Mouse (Mus musculus): ENCODE measurements around the gene Slc30a7. TPM values are rescaled to one million over a fixed set of nuclear protein-coding genes. Genes with fewer than 3 reads are reported as not detected.

The Slc30a7 gene
- total RNA-seq (2021): 10 to 100 TPM; 37.5 to 45.8 TPM

DNA sequence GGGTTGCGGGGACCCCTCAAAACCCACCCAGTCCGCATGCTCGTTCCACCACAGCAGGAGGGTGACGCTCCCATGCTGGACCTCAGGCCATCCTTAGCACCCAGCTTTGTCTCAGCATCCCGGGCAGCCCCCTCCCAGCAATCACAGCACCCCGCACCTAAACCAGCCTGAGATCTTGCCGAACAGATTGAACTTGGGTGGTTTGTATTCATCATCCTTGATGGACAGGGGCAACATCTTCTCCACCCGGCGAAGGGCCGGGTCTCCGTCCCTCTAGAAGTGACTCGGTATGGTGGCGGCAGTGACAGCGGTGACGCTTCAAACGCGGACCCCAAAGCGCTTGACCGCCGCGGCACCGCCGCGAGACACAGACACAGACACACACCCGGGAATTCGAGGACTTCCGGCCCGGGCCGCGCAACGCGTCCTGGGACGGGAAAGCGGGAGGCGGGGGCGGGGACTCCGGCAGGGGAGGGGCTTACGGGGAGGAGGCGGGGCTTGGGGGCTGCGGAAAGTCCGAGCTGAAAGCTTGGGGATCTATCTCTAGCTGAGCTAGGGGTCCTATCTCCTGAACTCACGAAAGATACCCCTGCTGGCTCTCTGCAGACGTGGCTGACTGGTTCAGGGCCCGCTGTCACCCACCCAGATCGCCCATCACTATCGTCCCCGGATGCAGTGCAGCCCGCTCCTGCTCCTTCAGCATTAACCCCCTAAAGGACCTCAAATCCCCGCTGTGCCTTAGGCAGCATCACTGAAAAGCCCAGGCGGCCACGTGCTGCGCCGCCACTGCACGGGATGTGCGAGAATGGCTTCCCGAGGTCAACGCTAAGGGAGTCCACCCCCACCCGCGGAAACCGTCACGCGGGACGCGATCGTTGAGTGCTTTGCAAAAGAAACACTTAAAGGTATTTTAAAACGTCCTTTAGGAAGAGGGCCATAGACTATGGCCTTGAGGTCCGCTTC lies at the start of gene Slc30a7, which contains the start of gene Extl2:
Gene Slc30a7 (minus strand): TSS at position 429 of the 963 bp plus-strand sequence.
Gene Extl2 (plus strand): TSS at position 485 of the 963 bp plus-strand sequence.
- intact Hi-C loops (cut with DNase I): no loop called here
- peak; percentile 89 for DNase-seq

DNA sequence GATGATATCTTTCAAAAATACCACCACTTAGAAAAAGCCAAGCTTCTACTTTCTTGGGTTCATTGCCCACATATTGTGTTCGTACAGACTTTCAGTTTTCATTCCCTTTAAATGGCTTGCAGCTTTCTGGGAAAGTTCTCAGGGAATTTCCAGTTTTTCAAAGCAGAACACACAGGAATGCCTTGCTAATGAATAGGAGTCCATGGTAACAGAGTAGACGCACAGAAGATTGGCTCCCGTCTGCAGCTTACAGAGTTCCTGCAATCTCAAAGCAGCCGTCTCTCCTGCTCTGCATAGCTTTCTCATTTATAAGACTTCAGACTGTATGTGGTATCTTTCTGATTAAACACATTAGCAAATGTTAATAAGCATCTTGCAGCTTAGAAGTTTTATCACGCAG lies 39.8 kb upstream of the Slc30a7 start:
- DNase-seq: no peak
- intact Hi-C loops (cut with DNase I): no loop called here

DNA sequence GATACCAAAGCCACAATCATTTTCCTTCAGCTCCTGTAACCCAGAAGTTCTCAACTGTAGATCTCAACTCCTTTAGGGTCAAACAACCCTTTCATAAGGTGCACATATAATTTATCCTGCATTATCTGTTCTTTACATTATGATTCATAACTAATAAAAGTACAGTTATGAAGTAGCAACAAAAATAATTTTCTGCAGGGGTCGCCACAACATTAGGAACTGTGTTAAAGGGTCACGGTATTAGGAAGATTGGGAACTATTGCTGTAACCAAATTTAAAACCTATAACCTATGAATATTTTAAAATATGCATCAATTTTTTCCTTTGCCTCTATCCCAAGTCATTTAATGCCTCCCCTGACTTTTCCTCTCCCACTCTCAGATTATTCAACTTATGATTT lies 38.8 kb upstream of the Slc30a7 start:
- intact Hi-C loops (cut with DNase I): no loop called here
- no peak for DNase-seq

DNA sequence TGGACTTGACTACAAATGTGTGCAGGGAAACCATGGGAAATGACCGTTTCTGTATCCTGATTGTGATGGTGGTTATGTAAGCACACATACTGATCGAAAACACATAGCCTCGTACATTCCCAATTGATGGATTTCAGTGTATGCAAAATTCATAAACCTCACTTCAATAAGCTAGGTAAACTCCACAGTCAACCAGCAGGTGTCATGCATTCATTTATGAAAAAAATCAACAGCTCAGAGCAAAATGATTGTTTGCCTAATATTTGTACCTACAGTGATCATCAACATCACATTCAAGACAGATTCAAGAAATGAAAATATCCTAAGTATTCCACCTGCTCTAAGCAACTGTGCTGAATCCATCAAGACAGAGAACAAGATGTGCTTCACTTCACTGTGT lies 33.6 kb upstream of the Slc30a7 start:
- intact Hi-C loops (cut with DNase I): loop anchor here (5.0 kb wide), 1 partner anchor 212 kb away; the partner anchor contains the start of gene Gpr88
- DNase-seq: no peak

DNA sequence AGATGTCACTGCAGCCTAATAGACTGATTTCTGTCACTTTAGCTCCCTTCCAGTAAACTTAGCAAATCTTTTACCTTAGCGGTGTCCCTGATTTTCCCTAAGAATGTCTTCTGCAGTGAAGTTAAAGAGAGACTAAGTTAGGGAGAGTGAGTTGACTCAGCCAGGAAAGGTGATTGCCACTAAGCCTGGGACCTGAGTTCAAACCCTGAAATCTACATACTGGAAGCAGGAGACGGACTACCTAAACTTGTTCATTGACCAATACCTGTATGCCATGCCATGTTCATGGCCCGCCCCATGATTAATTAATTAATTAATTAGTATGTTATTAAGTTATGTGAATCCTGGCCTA lies 26.6 kb upstream of the Slc30a7 start:
- intact Hi-C loops (cut with DNase I): loop anchor here (5.0 kb wide), 1 partner anchor 453 kb away; no protein-coding TSS in a partner anchor
- DNase-seq: no peak

DNA sequence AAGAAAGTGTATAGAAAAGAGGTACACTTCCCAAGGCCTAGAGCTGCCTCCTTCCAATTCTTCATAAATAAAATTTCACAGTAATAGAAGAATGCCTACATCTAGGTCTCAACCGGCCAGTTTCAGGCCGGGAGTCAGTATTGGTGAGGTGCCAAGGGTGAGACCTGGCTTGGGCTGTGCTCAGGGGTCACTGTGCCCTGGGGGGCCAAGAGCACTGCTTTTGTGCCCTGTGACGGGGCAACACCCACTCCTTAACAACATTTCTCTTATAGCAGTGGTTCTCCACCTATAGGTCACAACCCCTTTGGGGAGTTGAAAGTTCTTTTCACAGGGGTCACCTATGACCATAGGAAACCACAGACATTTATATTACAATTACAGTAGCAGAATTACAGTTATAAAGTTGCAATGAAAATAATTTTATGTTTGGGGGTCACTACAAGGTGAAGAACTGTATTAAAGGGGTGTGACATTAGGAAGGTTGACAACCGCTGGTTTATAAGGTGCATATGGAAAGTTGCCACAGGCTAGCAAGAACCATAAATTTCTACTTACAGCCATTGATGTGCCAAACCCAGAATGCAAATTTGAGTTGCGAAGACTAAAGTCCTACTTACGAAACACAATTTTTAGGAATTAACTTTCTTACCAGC lies 26.1 kb upstream of the Slc30a7 start:
- intact Hi-C loops (cut with DNase I): loop anchor here (5.0 kb wide), 1 partner anchor 454 kb away; no protein-coding TSS in a partner anchor

DNA sequence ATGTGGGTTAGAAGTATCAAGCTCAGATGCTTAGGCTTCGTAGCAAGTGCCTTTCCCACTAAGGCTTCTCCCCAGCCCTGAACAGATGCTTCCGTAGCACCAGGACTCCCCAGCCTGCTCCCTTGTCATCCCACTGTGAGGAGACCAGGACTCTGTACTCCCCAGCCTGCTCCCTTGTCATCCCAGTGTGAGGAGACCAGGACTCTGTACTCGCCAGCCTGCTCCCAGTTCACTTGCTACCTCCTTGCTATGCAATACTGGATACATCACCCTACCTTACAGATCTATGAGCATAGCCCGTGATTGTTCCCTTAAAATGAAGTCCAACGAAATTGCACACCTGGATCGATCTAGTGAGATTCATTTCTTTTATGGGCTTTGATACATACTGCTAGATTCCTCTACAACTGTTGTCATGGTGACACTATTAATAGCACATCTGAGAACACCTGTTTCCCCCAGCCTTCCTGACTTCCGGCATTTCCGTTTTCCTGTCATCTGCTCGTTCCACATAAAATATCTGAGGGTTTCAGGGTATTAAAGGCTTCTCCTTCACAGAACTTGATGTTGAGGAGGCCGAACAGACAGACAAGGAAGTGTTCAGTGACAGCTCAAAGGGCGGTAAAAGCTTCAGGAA lies 23.1 kb upstream of the Slc30a7 start:
- DNase-seq: no peak
- intact Hi-C loops (cut with DNase I): loop anchor here (5.0 kb wide), 1 partner anchor 457 kb away; no protein-coding TSS in a partner anchor

More for the DNA sequence above, 26.1 kb upstream of the Slc30a7 start:
- DNase-seq: no peak

DNA sequence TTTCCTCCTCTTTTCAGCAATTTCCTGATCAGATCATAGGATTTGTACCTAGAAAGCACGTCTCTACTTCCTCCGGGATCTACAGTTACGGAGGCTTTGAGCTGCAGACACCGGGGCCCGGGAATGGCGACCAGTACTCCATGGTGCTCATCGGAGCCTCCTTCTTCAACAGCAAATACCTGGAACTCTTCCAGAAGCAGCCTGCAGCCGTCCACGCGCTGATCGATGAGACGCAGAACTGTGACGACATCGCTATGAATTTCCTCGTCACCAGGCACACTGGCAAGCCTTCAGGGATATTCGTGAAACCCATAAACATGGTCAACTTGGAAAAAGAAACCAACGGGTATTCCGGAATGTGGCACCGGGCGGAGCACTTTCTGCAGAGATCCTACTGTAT lies 19.8 kb upstream of the Slc30a7 start:
- intact Hi-C loops (cut with DNase I): no loop called here
- no peak for DNase-seq

DNA sequence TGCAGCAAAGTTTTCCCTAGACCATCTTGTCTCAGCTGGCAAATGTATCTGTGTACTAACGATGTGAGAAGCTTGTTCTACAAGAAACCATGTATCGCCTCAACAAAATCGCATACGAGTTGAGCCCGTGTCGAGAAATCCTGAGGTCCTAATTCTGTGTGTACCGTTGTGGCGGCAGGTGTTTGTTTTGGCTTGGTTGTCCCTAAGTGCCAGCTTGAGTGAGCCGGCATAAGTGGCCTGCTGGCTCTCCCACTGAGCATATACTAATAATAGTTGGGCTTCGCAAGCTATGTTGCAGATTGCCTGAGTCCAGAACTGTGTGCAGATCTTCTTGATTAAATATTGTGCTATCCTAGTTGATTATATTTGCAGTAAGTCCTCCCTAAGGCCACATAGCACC lies 18.5 kb upstream of the Slc30a7 start:
- intact Hi-C loops (cut with DNase I): no loop called here
- DNase-seq: no peak

DNA sequence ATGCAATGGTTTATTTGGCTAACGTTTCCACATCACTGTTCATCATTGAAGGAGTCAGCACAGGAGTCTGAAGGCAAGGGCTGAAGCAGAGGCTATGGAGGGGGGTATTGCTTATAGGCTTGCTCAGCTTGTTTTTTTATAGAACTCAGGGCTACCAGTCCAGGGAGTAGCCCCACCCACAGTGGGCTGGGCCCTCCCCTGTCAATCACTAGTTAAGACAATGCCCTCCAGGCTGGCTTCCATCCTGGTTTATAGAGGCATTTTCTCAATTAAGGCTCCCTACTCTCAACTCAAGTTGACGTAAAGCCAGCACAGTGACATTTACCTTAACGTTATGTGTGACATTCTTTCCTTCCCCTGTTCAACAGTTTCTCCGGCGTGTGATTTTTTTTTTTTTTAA lies 17.5 kb upstream of the Slc30a7 start:
- intact Hi-C loops (cut with DNase I): no loop called here
- DNase-seq: no peak

DNA sequence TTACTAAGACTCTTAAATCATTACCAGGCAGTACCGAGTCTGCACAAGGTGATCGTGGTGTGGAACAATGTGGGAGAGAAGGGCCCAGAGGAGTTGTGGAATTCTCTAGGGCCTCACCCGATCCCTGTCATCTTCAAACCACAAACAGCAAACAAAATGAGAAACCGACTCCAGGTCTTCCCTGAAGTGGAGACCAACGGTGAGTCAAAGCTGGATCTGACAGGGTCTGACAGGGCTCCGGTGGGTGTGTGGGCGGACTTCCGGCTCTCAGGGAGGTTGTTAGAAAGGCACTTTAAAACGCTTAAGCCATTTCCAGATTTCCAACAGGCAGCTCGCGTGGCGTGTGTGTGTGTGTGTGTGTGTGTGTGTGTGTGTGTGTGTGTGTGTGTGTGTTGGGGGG lies 17.0 kb upstream of the Slc30a7 start:
- DNase-seq: no peak
- intact Hi-C loops (cut with DNase I): no loop called here

DNA sequence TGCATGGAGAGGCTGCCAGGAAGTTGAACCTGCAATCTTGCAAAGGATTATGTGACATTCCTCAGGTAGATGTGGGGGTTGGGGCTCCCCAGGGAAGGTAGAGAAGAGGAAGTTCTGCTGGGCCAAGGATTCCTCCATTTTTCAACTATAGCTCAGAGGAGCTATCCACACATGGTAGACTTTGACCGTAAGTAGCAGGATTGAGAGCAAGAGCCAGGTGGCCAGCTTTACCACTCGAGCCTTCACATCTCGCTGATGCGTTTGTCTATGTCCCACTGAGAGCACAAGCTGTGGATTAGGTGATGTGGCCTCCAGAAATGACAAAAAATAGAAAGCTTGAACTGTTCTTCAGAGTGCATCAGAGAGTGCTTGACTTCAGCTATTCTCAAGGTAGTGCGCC lies 11.9 kb upstream of the Slc30a7 start:
- no peak for DNase-seq
- intact Hi-C loops (cut with DNase I): no loop called here

DNA sequence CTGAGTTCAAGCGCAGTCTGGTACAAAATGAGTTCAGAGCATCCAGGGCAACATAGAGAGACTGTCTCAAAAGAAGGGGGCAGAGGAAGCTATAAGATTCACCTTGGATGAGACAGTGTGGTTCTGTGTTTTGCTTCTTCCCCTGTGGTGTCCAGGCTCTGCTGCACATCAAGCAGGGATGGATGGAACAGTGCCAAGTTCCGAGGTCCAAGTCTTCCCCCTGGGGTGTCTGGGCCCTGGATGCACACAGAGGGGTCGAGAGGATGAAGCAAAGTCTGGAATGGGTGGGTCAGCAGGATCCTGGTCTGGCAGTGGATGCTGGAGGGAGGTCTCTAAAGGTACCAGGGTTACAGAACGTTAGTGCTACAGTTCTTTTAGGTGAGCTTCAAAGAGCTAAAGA lies 11.4 kb upstream of the Slc30a7 start:
- intact Hi-C loops (cut with DNase I): no loop called here
- peak; percentile 14 for DNase-seq

DNA sequence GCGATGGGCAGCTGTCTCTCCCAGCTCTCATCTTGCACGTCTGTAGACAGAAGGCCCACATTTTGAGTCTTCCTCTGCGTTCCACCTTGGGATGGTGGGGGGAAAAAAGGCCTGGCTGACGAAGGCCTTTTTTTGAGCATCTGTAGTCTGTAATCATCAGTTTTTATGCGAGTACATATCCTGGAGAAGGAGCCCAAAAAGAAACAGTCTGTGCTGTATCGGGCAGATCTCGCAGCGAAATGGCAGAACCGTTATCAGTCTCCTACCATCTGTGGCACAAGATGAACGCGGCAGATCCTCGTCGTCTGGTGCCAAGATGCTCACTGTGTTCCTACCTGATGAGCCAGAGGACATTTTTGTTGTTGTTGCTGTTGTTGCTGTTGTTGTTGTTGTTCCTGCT lies 8.9 kb upstream of the Slc30a7 start:
- intact Hi-C loops (cut with DNase I): no loop called here
- DNase-seq: no peak

DNA sequence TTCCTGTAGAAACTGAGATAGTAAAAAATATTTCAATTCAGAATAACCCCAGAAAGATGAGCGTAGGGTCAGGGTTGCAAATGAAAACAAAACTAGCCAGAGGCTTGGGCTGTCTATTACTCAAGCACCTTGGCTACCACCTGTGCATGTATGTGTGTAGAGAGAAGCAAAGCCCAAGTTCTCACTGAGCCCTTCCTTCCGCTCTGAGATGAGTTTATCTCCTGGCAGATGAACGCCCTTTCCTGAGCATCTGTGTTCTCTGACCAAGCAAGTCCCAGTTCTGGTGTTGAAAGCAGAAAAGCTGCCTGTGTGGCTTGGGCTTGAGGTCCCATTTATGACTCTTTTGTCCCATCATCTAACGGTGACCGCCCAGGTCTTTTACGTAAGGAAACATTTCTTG lies 7.7 kb upstream of the Slc30a7 start:
- intact Hi-C loops (cut with DNase I): no loop called here
- no peak for DNase-seq

DNA sequence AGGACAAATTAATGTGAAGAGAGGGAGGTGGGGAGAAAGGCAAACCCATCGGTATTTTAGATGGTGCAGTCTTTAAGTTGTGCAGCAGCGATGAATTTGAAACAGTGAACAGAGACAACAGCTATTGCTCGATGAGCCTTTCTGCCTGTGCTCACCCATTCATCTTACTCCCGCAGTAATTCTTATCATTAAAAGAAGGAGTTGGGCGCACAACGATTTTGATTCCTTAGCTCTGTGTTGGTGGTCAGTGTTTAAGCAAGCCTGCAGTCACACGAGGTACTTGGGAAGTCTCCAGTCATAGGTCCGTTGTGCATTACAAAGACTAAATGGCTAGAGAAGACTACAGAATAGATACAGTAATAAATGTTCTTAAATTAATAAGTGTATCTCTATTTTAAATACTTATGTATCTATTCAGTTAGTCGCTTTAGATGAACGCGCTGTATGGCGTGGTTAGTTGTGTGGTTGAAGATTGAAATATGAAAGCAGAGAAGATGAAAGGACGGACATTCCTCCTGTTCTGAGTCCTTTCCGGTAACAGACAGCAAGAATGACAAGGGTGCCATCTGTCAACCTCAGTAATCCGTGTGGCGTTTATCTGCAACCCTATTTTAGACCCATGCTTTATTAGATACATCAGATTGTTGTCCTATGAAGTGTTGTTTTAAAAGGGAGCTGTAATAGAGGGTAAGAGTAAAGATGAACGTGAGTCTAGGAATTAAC lies 2.6 kb upstream of the Slc30a7 start:
- no peak for DNase-seq
- intact Hi-C loops (cut with DNase I): no loop called here

DNA sequence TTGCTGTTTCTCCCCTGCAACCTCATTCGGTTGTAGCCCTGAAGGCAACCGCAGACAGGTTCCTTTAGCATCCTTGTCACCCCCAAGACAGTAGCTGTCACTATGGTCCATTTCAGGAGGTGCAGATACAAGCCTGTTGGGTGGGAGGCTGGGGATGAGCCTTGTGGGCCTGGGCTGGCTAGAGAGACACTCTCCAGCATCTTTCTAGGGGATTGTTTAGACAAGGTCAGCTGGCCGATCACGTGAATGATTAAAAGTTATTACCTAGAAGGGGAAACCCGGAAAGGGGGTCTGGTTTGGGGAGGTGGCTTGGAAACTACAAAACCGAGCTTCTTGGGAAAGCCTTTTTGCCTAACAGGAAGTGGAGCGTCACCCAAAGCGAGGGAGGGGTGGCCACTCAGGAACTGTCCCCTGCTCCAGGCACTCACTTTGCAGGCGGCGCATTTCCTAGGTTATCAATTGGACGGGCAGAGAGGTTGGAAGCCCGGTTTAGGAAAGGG lies 785 bp upstream of the Slc30a7 start:
- intact Hi-C loops (cut with DNase I): no loop called here
- DNase-seq: peak; percentile 81

DNA sequence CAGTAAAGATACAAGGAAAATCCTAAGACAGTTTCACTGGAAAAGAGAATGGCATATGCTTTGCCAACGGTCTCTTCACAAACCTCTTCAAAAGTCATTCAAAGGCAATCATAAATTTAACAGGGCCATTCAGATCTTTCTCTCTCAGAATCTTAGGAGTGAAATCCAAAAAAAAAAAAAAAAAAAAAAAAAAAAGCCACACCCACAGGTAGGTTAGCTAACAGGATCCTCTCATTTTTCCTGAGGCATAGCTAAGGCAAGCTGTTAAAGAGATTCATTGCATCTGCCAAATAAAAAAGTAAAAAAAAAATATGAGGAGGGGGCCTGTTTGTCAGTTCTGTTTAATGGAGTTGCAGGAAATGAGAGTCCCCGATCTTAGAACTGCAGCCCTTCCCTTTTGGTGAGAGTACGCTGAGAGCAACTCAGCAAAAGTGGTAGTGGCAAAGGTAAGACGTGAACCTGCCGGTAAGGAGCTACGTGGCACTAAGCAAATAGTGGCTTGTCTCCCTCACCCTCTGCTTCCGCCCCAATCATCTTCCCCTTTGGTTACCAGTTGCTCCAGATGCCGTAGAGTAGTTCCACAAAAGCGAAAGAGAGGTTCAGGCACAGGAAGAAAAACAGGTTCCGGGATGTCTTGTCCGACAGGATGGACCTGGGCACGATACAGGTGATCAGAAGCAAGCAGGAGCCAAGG lies 775 bp downstream of the Slc30a7 start:
- intact Hi-C loops (cut with DNase I): no loop called here
- DNase-seq: no peak

DNA sequence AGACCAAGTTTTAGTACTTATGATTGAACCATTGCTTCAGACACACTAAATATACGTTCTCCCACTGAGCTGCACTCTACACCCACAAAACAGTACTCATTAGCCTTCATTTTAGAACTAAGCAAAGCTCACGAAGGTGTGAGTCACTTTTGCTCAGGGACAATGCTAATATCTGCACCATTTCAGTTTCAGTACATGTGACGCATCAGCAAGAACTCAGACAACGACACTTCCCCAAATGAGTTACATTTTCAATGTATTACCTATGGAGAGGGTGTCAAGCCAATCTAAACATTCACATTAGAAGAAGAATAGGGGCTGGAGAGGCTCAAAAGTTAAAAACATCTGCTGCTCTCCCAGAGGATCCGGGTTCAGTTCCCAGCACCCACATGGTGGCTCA lies 10.3 kb downstream of the Slc30a7 start:
- no peak for DNase-seq
- intact Hi-C loops (cut with DNase I): no loop called here

DNA sequence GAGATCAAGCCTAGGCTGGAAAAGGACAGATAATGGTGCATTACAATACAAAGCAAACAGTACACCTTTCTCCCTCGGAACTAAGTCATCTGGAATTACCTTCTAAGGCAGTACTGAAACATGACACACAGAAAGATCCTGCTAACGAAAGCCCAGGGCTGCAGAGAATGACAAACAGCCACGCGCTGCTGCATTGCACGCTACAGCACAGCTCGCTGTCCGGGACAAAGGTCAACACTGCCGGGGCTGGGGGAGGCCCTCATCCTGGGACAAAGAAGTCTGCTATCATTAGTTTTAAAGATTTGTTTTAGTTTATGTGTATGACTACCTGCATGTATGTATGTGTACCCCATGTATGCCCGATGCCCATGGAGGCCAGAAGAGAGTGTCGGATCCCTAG lies 14.2 kb downstream of the Slc30a7 start:
- DNase-seq: no peak
- intact Hi-C loops (cut with DNase I): no loop called here
